Mouse (Mus musculus): ENCODE measurements around the gene Hrk. TPM values are rescaled to one million over a fixed set of nuclear protein-coding genes. Genes with fewer than 3 reads are reported as not detected.

Hrk gene
- total and polyA plus RNA-seq, 3 experiments: 0.20 to 0.50 (median 0.50) TPM

DNA sequence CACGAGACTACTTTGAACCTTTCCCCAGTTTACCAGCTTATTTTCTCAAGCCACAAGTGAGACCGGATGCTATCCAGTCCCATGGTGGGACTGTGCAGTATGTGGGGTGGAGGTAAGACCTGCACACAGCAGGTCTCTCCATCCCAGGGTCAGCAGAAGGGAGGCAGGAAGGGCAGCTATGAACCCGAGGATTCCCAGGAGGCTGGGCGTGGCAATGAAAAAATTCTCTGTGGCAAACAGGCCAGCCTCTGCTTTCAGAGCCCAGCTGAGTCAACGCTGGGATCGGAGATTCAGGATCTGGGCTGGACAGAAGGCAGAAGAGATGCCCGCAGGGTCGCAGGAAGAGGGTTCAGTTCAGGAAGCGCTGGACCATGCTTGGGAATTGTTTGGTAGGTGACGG is 17.2 kb upstream of the Hrk start:
- H3K4me1 ChIP-seq (ENCODE audit: control insufficient read depth, insufficient read depth, low read length): peaks cover 54% of the 10 kb centered on the region
- TF ChIP-seq EP300 (IDR thresholded peaks at IDR 0.05; ENCODE audit: insufficient read depth, low read depth, low read length) (no peak), POLR2A (IDR thresholded peaks at IDR 0.05; ENCODE audit: insufficient read depth, low read depth, low read length) (no peak), CTCF (IDR thresholded peaks at IDR 0.05) (no peak)
- no peaks in the 10 kb centered on the region for H3K27me3 ChIP-seq (ENCODE audit: control insufficient read depth, insufficient read depth, low read length)
- no peak for DNase-seq
- intact Hi-C loops (cut with DNase I): loop anchor here (5.0 kb wide), 1 partner anchor 60 kb away; no protein-coding TSS in a partner anchor
- no peak overlapping the region for H3K4me3 ChIP-seq
- peaks cover 7% of the 10 kb centered on the region; the same call in 1 of the 2 replicates for H3K36me3 ChIP-seq (ENCODE audit: control insufficient read depth, insufficient read depth, low read length)
- 63% methylated on average over 10 of the region's 10 CpGs for WGBS
- H3K79me2 ChIP-seq (replicated peaks; ENCODE audit: control insufficient read depth, insufficient read depth, low read length): peaks cover 4% of the 10 kb centered on the region; the same call in 1 of the 2 replicates
- peak overlapping the region; percentile 80 for H3K27ac ChIP-seq
- peak overlapping the region; percentile 9; the same call in 1 of the 2 replicates for H3K9ac ChIP-seq (ENCODE audit: low read depth, low read length)

DNA sequence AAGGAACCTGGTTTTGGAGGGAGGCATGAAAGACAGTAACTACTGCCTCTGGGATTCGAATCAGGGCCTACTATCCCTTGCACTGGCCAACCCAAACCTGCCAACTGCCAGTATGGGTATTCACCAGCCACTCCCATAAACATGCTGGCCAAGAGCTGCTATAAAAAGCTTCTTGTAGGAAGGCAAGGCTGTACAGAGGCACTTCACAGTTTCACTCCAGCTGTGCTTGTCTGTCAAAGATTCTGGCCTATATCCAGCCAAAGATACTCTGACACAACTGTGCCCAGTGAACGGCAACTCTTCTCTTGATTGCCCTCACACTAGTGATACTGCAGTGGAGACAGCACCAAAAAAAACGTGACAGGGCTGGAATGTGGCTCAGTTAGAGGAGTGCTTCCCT is 14.7 kb upstream of the Hrk start:
- TF ChIP-seq CTCF (IDR thresholded peaks at IDR 0.05) (no peak), POLR2A (IDR thresholded peaks at IDR 0.05; ENCODE audit: insufficient read depth, low read depth, low read length) (no peak), EP300 (IDR thresholded peaks at IDR 0.05; ENCODE audit: insufficient read depth, low read depth, low read length) (no peak)
- H3K27me3 ChIP-seq (ENCODE audit: control insufficient read depth, insufficient read depth, low read length): no peaks in the 10 kb centered on the region
- no peak overlapping the region for H3K4me3 ChIP-seq
- intact Hi-C loops (cut with DNase I): loop anchor here (5.0 kb wide), 1 partner anchor 62 kb away; no protein-coding TSS in a partner anchor
- DNase-seq: peak in 1 of 2 experiments; percentile 52
- 51% methylated on average over 3 of the region's 3 CpGs for WGBS
- peaks cover 7% of the 10 kb centered on the region; the same call in 1 of the 2 replicates for H3K36me3 ChIP-seq (ENCODE audit: control insufficient read depth, insufficient read depth, low read length)
- peak overlapping the region; percentile 12; the same call in 1 of the 2 replicates for H3K27ac ChIP-seq
- peaks cover 36% of the 10 kb centered on the region for H3K4me1 ChIP-seq (ENCODE audit: control insufficient read depth, insufficient read depth, low read length)
- no peak overlapping the region for H3K9ac ChIP-seq (ENCODE audit: low read depth, low read length)
- H3K79me2 ChIP-seq (replicated peaks; ENCODE audit: control insufficient read depth, insufficient read depth, low read length): peaks cover 5% of the 10 kb centered on the region

DNA sequence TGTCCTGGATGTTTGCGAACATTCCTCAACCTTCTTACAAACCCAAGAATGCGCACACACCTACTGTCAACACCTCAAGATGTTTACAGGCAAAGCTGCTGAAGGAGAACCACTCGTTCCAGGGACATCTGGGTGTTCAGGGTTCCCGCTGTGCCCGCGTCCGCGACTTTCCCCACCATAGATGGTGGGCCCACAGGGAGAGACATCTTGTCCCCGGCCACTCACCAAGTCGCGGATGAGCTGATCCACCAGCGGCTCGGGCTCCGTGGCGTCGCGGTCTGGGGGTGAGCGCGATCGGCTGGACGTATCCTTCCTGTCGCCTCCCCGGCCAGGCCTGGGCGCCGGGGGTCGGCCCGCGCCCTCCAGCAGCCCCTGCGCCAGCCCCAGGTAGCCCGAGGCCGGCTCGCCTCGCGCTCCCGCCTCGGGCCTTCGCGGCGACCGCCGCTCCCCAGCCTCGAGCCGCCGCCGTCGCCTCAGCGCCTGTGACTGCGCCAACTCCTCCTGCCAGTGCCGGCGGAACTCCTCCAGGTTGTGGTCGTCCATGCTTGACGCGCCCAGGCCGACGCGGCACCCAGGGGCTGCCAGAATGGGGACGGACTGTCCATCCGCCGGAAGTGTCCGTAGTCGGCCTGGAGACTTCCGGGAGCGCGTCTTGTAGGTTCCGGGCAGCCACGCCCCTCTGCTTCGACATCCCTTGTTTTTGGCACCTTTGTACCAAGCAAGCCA is 9.4 kb upstream of the Hrk start, which contains the start of gene Fbxw8:
TSS of gene Fbxw8 (minus strand) at position 626 of the 726 bp plus-strand sequence.
- H3K27ac ChIP-seq: peak within 1 kb of the TSS; percentile 78
- H3K36me3 ChIP-seq (ENCODE audit: control insufficient read depth, insufficient read depth, low read length): peaks cover 4% of the 10 kb centered on the region; the same call in 1 of the 2 replicates
- DNase-seq: peak; percentile 87 to 91
- peaks cover 7% of the 10 kb centered on the region for H3K4me1 ChIP-seq (ENCODE audit: control insufficient read depth, insufficient read depth, low read length)
- peak within 1 kb of the TSS; percentile 92 for H3K4me3 ChIP-seq
- H3K27me3 ChIP-seq (ENCODE audit: control insufficient read depth, insufficient read depth, low read length): no peaks in the 10 kb centered on the region
- peaks cover 6% of the 10 kb centered on the region for H3K79me2 ChIP-seq (replicated peaks; ENCODE audit: control insufficient read depth, insufficient read depth, low read length)
- peak within 1 kb of the TSS; percentile 91 for H3K9ac ChIP-seq (ENCODE audit: low read depth, low read length)
- WGBS: under 1% methylated on average over 67 of the region's 67 CpGs
- intact Hi-C loops (cut with DNase I): loop anchor here (1.0 to 5.0 kb wide), 2 partner anchors 9 to 38 kb away; no protein-coding TSS in a partner anchor
- TF ChIP-seq EP300 (IDR thresholded peaks at IDR 0.05; ENCODE audit: insufficient read depth, low read depth, low read length) (0 out of 2 replicates have a peak, but pooled peaks have one; percentile 58), POLR2A (IDR thresholded peaks at IDR 0.05; ENCODE audit: insufficient read depth, low read depth, low read length) (peak; percentile 76), CTCF (IDR thresholded peaks at IDR 0.05) (no peak)

DNA sequence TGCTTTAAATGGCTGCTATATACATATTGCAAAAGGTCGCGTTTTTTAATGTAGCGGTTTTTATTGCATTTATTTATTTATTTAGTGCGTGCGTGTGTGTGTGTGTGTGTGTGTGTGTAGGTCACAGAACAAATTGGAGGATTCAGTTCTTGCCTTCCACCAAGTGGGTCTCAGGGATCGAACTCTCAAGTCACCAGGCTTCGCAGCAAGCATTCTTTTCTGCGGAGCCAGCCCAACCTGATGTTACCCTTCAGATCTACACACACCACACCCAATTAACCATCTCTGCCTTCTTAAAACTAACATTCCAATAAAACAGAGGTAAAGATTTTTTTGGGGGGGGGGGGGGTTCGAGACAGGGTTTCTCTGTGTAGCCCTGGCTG is 8.9 kb upstream of the Hrk start:
- Histone ChIP-seq H3K27me3 (ENCODE audit: control insufficient read depth, insufficient read depth, low read length) (no peaks in the 10 kb centered on the region), H3K79me2 (replicated peaks; ENCODE audit: control insufficient read depth, insufficient read depth, low read length) (peaks cover 6% of the 10 kb centered on the region), H3K9ac (ENCODE audit: low read depth, low read length) (no peak overlapping the region), H3K36me3 (ENCODE audit: control insufficient read depth, insufficient read depth, low read length) (peaks cover 4% of the 10 kb centered on the region; the same call in 1 of the 2 replicates), H3K4me1 (ENCODE audit: control insufficient read depth, insufficient read depth, low read length) (peaks cover 5% of the 10 kb centered on the region), H3K27ac (peak overlapping the region; percentile 78; the same call in 1 of the 2 replicates), H3K4me3 (peak overlapping the region; percentile 92)
- DNase-seq: no peak
- WGBS: 16% methylated on average over 9 of the region's 9 CpGs
- intact Hi-C loops (cut with DNase I): loop anchor here (1.0 to 5.0 kb wide), 2 partner anchors 9 to 38 kb away; no protein-coding TSS in a partner anchor
- TF ChIP-seq CTCF (IDR thresholded peaks at IDR 0.05) (no peak), POLR2A (IDR thresholded peaks at IDR 0.05; ENCODE audit: insufficient read depth, low read depth, low read length) (no peak), EP300 (IDR thresholded peaks at IDR 0.05; ENCODE audit: insufficient read depth, low read depth, low read length) (no peak)

DNA sequence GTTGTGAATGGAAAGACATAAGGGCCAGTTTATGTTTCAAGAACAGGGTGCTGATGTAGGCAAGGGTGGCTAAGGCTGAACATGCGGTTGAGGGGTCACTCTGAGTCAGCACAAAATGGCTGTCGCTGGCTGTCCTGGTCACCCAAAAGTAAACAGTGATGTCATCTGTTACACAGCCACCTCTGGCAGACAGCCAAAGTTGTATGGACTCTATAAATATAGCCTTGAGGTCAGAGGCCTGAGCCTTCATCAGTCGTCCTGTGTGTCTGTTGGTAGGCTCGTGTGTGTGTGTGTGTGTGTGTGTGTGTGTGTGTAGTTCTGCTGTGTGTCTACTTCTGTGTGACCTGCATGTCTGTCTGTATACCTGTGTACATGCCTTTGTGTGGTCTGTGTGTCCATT is 7.5 kb upstream of the Hrk start:
- 8% methylated on average over 4 of the region's 4 CpGs for WGBS
- H3K4me1 ChIP-seq (ENCODE audit: control insufficient read depth, insufficient read depth, low read length): peaks cover 5% of the 10 kb centered on the region
- no peak overlapping the region for H3K4me3 ChIP-seq
- no peak for DNase-seq
- H3K27ac ChIP-seq: no peak overlapping the region
- H3K27me3 ChIP-seq (ENCODE audit: control insufficient read depth, insufficient read depth, low read length): no peaks in the 10 kb centered on the region
- no peak for TF ChIP-seq CTCF (IDR thresholded peaks at IDR 0.05)
- TF ChIP-seq POLR2A (IDR thresholded peaks at IDR 0.05; ENCODE audit: insufficient read depth, low read depth, low read length): no peak
- TF ChIP-seq EP300 (IDR thresholded peaks at IDR 0.05; ENCODE audit: insufficient read depth, low read depth, low read length): no peak
- intact Hi-C loops (cut with DNase I): loop anchor here (5.0 kb wide), 1 partner anchor 40 kb away; no protein-coding TSS in a partner anchor
- H3K9ac ChIP-seq (ENCODE audit: low read depth, low read length): no peak overlapping the region
- H3K79me2 ChIP-seq (replicated peaks; ENCODE audit: control insufficient read depth, insufficient read depth, low read length): peaks cover 6% of the 10 kb centered on the region
- peaks cover 4% of the 10 kb centered on the region; the same call in 1 of the 2 replicates for H3K36me3 ChIP-seq (ENCODE audit: control insufficient read depth, insufficient read depth, low read length)

All from heart, adult 2 months (tissue).